Mouse (Mus musculus): ENCODE measurements around the gene Ptprg.

GRCm38 (mm10) chr14:11895486-11895885 lies 342.2 kb downstream of the Ptprg start:
- TF ChIP-seq JUND (IDR thresholded peaks at IDR 0.05; ENCODE audit: low read depth, low read length) (no peak), SMC3 (IDR thresholded peaks at IDR 0.05; ENCODE audit: low read depth, low read length) (no peak), E2F4 (IDR thresholded peaks at IDR 0.05; ENCODE audit: borderline replicate concordance, low read depth, low read length) (no peak), CHD1 (IDR thresholded peaks at IDR 0.05; ENCODE audit: low read depth, low read length) (no peak), MYB (IDR thresholded peaks at IDR 0.05; ENCODE audit: low read depth, low read length) (no peak), MAFK (IDR thresholded peaks at IDR 0.05; ENCODE audit: borderline replicate concordance, low read depth, low read length) (no peak), GABPA (IDR thresholded peaks at IDR 0.05; ENCODE audit: low read depth, low read length) (no peak), UBTF (IDR thresholded peaks at IDR 0.05; ENCODE audit: borderline replicate concordance, insufficient read depth, low read depth, low read length) (no peak), CTCF (IDR thresholded peaks at IDR 0.05 in 2 of 3, conservative IDR thresholded peaks at IDR 0.05 in 1 of 3; ENCODE audit: control insufficient read depth in 1 of 3, insufficient read depth in 1 of 3, low read depth in 2 of 3, low read length in 3 of 3, poor library complexity in 1 of 3, severe bottlenecking in 1 of 3) (no peak), NELFE (IDR thresholded peaks at IDR 0.05; ENCODE audit: low read depth, low read length) (no peak), EP300 (IDR thresholded peaks at IDR 0.05; ENCODE audit: low read depth in 1 of 2, low read length in 2 of 2) (no peak)
